Mouse (Mus musculus) kidney, embryonic 14.5 days (tissue): Measurements from ENCODE around the gene Clpx. TPM values are rescaled to one million over a fixed set of nuclear protein-coding genes. Genes with fewer than 3 reads are reported as not detected.
"Not testable (repeated sequence)": the region's sequence is repeated elsewhere in the genome, so short reads cannot be mapped to it uniquely, and the experiment has no call there.

Experiments used
- ATAC-seq: fragments of 200-750 bp; cut with Nextera tagmentation; 2 replicates; pipeline ENCODE4 v1.8.0; 2017; ENCODE audit warnings: moderate number of reproducible peaks, mild to moderate bottlenecking, moderate TSS enrichment, moderate library complexity; ENCODE audit not compliant: low FRiP score, low TSS enrichment
- H3K27ac ChIP-seq: fragments of 300-500 bp; sonication (generic); 2 replicates; pipeline ENCODE4 v1.5.1; 2014; ENCODE audit warnings: low read depth, mild to moderate bottlenecking, low read length, moderate library complexity, mixed read lengths
- H3K27me3 ChIP-seq: fragments of 300-500 bp; sonication (generic); 2 replicates; pipeline ENCODE4 v1.6.1; 2014; ENCODE audit warnings: mild to moderate bottlenecking, low read length; ENCODE audit not compliant: control insufficient read depth, insufficient read depth
- H3K36me3 ChIP-seq: fragments of 300-500 bp; sonication (generic); 2 replicates; pipeline ENCODE4 v1.6.1; 2014; ENCODE audit warnings: low read length, mixed read lengths; ENCODE audit not compliant: control insufficient read depth, insufficient read depth
- H3K4me1 ChIP-seq: fragments of 300-500 bp; sonication (generic); 2 replicates; pipeline ENCODE4 v1.6.1; 2014; ENCODE audit warnings: low read length, mixed read lengths; ENCODE audit not compliant: control insufficient read depth, insufficient read depth
- H3K4me2 ChIP-seq: fragments of 300-500 bp; sonication (generic); replicated peaks from 2 replicates; pipeline ENCODE4 v1.6.1; 2014; ENCODE audit warnings: low read depth, mild to moderate bottlenecking, low read length
- H3K4me3 ChIP-seq: fragments of 300-500 bp; sonication (generic); 2 replicates; pipeline ENCODE4 v1.5.1; 2014; ENCODE audit warnings: mild to moderate bottlenecking, low read length
- H3K9ac ChIP-seq: fragments of 300-500 bp; sonication (generic); 2 replicates; pipeline ENCODE4 v1.6.1; 2014; ENCODE audit warnings: low read depth, mild to moderate bottlenecking, low read length, moderate library complexity
- H3K9me3 ChIP-seq: fragments of 300-500 bp; sonication (generic); 2 replicates; pipeline ENCODE4 v1.6.1; 2016; ENCODE audit warnings: low read length; ENCODE audit not compliant: control insufficient read depth
- WGBS: fragments of 180-500 bp; shearing (Covaris S2); extraction: QIAGEN DNeasy Blood & Tissue Kit; methylation state at CpG from one replicate; pipeline ENCODE4 v1.1.7; 2014; 5-methylcytosine and 5-hydroxymethylcytosine counted together
- polyA plus RNA-seq: library from polyadenylated mRNA; unstranded; fragments of >200 nt; fragmentation: Nextera tagmentation; extraction: Ambion mirVana; gene quantifications from 2 replicates; pipeline ENCODE4 v1.2.1, GENCODE M21; 2014

Clpx gene
- polyA plus RNA-seq, 1 experiment from 2014 or later = 51.1 TPM

DNA sequence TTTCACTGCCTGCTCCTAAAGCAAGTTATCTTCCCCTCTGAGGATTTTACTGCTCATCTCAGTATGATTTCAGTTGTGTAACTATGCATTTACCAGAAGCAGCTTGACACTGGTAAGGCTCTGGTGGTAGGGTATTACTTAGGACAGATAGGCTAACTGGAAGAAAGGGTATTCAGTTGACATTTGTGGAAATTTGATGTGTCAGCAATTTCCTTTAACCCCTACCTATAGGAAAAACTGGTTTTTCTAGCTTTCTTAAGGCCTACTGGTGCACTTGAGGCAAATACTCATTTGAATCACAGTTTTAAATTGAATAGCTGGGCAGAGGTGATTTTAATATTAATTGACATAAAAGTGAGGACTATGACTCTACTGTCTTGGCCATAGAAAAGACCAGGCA, 31.9 kb downstream of the Clpx start:
- ATAC-seq = no peak
- Histone ChIP-seq H3K4me1 (no peaks in the 10 kb centered on the region), H3K4me3 (no peak overlapping the region), H3K27ac (no peak overlapping the region), H3K36me3 (peaks cover 66% of the 10 kb centered on the region), H3K27me3 (no peaks in the 10 kb centered on the region), H3K9me3 (no peaks in the 10 kb centered on the region), H3K4me2 (no peak overlapping the region), H3K9ac (no peak overlapping the region)

DNA sequence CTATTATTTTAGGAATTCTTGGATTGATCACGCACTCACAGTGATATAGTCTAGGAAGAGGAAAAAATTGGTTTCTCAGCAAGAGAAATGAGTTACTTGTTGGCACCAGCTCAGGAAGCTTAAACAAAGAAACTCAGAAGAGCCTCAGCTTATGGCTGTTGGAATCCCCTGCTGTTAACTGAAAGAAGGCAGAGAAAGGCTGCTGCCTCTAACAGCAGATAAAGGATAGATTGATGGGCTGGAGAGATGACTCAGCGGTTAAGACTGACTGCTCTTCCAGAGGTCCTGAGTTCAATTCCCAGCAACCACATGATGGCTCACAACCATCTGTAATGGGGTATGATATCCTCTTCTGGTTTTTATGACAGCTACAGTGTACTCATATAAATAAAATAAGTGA, 33.3 kb downstream of the Clpx start:
- Histone ChIP-seq H3K27me3 (no peaks in the 10 kb centered on the region), H3K4me3 (no peak overlapping the region), H3K9me3 (no peaks in the 10 kb centered on the region), H3K36me3 (peaks cover 56% of the 10 kb centered on the region), H3K4me2 (no peak overlapping the region), H3K9ac (no peak overlapping the region), H3K4me1 (no peaks in the 10 kb centered on the region), H3K27ac (no peak overlapping the region)
- no peak for ATAC-seq
- WGBS = 88% methylated on average over 2 of the region's 2 CpGs

DNA sequence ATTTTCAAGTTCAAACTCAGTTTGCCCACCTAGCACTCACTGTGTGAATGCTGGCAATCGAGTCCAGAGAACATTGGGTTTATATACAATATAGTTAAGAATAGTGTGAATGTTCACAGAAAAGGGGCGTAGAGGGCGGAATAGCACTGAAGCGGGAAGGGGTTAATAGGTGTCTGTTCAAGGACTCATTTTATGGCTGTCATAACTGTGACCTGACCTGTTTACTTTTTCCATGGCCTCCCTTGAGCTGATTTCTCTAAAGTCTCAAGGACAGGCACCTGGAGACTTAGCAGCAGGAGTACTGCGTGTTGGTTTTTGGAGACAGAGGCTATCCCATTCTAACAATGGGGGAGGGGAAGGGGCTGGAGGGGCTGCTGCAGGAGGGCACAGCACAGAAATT, 39.9 kb downstream of the Clpx start:
- no peak for ATAC-seq
- H3K4me1 ChIP-seq = no peaks in the 10 kb centered on the region
- no peak overlapping the region for H3K4me3 ChIP-seq
- H3K36me3 ChIP-seq = peaks cover 13% of the 10 kb centered on the region
- H3K27ac ChIP-seq = no peak overlapping the region
- no peaks in the 10 kb centered on the region for H3K9me3 ChIP-seq
- H3K27me3 ChIP-seq = no peaks in the 10 kb centered on the region
- H3K9ac ChIP-seq = no peak overlapping the region
- WGBS = 78% methylated on average over 5 of the region's 5 CpGs
- no peak overlapping the region for H3K4me2 ChIP-seq

DNA sequence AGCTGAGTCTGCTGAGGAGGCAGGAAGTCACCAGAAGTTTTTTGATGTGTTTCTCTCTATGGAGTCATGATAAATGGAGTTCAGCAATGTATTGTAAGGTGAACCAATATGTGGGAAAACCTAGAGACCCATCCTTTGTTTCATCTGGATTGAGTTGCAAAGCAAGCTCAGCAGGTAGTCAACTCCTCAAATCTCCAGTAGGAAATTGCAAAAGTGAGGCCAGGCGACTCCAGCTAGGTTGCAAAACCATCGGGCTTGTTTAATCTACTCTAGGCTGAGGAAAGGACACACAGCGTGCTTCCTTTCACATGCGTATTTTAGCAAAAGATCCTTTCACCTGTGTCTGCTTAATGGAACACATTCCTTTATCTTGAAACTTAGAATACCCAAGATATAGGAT, 45.1 kb downstream of the Clpx start:
- H3K36me3 ChIP-seq = no peaks in the 10 kb centered on the region
- H3K27me3 ChIP-seq = no peaks in the 10 kb centered on the region
- ATAC-seq = no peak
- no peaks in the 10 kb centered on the region for H3K4me1 ChIP-seq
- no peak overlapping the region for H3K4me3 ChIP-seq
- no peak overlapping the region for H3K4me2 ChIP-seq
- peaks cover 3% of the 10 kb centered on the region; the same call in 1 of the 2 replicates for H3K9me3 ChIP-seq
- H3K9ac ChIP-seq = no peak overlapping the region
- no peak overlapping the region for H3K27ac ChIP-seq
- WGBS = 87% methylated on average over 4 of the region's 4 CpGs

DNA sequence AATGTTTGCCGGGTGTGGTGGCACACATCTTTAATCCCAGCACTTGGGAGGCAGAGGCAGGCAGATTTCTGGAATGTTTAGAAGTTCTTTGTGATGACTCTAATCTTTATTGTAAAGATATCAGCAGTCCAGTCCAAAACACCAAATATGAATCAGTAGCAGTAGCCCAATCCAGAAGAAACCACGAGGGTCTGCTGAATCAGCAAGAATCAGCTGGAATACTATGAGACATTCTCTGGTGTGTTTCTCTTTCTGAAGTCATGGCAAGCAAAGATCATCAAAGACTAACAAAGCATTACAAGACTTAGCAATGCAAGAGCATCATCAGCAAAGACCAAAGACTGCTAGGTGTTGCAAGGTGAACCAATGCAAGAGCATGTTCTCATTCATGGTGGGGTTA, 46.4 kb downstream of the Clpx start:
- Histone ChIP-seq H3K9me3 (peaks cover 8% of the 10 kb centered on the region; the same call in 1 of the 2 replicates), H3K27me3 (no peaks in the 10 kb centered on the region), H3K36me3 (no peaks in the 10 kb centered on the region), H3K27ac (no peak overlapping the region), H3K4me3 (no peak overlapping the region), H3K4me1 (no peaks in the 10 kb centered on the region), H3K4me2 (no peak overlapping the region), H3K9ac (no peak overlapping the region)
- WGBS = 82% methylated on average over 2 of the region's 2 CpGs
- no peak for ATAC-seq

DNA sequence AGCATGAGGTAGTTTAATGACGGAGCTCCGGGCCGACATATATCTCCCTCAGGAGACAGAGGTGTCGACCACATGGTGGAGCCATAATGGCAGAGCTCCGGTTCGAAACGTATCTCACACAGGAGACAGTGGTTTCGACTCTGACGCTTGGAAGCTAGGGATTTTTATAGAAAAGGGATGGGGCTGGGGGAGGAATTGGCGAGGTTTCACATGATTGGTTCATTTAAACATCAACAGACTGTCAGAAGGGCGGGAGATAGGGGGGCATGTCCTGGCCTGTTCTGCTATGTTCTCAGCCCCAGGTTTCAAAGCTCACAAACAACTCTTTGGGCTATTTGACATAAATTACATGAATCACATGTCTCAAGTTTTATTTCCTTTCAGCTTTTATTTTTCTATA, 51.4 kb downstream of the Clpx start:
- WGBS = 76% methylated on average over 11 of the region's 11 CpGs
- not testable (repeated sequence) for ATAC-seq, H3K36me3 ChIP-seq, H3K27me3 ChIP-seq, H3K9me3 ChIP-seq
- peak overlapping the region; percentile 78 for H3K4me3 ChIP-seq
- H3K27ac ChIP-seq = peak overlapping the region; percentile 94
- H3K9ac ChIP-seq = peak overlapping the region; percentile 83; the same call in 1 of the 2 replicates
- H3K4me2 ChIP-seq = peak overlapping the region; percentile 73
- peaks cover 11% of the 10 kb centered on the region for H3K4me1 ChIP-seq

DNA sequence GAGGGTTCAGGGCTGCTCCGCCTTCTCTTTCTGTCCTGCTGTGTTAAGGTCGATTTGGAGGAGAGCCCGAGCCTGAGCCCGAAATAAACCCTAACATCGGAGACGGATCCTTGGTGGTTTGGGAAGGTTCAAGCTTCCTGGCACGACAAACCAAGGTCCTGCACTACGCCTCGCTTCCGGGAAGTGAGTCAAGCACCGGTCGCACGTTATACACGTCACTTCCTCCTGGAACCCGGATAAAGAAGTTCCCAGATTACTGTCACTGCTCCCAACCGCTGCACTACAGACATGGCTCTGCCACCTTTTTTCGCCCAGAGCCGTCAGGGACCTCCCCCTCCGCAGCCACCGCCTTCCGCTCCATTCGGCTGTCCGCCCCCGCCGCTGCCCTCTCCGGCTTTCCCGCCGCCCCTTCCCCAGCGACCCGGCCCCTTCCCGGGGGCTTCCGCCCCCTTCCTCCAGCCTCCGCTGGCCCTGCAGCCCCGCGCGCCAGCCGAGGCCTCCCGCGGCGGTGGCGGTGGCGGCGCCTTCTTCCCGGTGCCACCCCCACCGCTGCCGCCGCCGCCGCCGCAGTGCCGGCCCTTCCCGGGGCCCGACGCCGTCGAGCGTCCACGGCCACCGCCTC, 51.9 kb downstream of the Clpx start, which contains the start of gene Pdcd7:
Gene Pdcd7 (plus strand): TSS at position 251 of the 622 bp plus-strand sequence.
- Histone ChIP-seq H3K9ac (peak within 1 kb of the TSS; percentile 83), H3K27ac (peak within 1 kb of the TSS; percentile 94), H3K27me3 (no peaks in the 10 kb centered on the region), H3K9me3 (peaks cover 4% of the 10 kb centered on the region; the same call in 1 of the 2 replicates), H3K4me1 (peaks cover 13% of the 10 kb centered on the region), H3K4me3 (peak within 1 kb of the TSS; percentile 78), H3K36me3 (no peaks in the 10 kb centered on the region), H3K4me2 (peak within 1 kb of the TSS; percentile 73)
- ATAC-seq = peak; percentile 93
- under 1% methylated on average over 38 of the region's 59 CpGs for WGBS

DNA sequence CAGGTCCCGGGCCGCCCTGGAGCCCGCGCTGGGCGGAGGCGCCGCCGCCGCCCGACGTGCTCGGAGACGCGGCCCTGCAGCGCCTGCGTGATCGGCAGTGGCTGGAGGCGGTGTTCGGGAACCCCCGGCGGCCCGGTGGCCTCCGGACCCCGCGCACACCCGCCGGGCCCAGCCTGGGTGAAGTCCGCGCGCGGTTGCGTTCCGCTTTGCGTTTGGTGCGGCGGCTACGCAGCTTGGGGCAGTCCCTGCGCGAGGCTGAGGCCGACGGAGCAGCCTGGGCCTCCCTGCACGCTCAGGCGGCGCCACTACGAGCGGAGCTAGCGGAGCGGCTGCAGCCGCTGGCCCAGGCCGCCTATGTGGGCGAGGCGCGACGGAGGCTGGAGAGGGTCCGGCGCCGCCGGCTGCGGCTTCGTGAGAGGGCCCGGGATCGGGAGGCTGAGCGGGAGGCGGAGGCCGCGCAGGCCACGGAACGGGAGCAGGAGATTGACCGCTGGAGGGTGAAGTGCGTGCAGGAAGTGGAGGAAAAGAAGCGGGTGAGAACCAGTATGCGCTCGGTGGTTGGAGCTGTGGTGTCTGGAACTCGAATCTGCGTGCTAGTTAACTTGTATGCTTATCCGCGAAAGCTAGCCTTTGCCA, 52.5 kb downstream of the Clpx start:
- Histone ChIP-seq H3K9ac (peak overlapping the region; percentile 83), H3K27ac (peak overlapping the region; percentile 94), H3K4me3 (peak overlapping the region; percentile 78), H3K9me3 (peaks cover 4% of the 10 kb centered on the region; the same call in 1 of the 2 replicates), H3K4me1 (peaks cover 14% of the 10 kb centered on the region), H3K4me2 (peak overlapping the region; percentile 73), H3K27me3 (no peaks in the 10 kb centered on the region), H3K36me3 (no peaks in the 10 kb centered on the region)
- WGBS = under 1% methylated on average over 72 of the region's 77 CpGs
- peak; percentile 79 for ATAC-seq

DNA sequence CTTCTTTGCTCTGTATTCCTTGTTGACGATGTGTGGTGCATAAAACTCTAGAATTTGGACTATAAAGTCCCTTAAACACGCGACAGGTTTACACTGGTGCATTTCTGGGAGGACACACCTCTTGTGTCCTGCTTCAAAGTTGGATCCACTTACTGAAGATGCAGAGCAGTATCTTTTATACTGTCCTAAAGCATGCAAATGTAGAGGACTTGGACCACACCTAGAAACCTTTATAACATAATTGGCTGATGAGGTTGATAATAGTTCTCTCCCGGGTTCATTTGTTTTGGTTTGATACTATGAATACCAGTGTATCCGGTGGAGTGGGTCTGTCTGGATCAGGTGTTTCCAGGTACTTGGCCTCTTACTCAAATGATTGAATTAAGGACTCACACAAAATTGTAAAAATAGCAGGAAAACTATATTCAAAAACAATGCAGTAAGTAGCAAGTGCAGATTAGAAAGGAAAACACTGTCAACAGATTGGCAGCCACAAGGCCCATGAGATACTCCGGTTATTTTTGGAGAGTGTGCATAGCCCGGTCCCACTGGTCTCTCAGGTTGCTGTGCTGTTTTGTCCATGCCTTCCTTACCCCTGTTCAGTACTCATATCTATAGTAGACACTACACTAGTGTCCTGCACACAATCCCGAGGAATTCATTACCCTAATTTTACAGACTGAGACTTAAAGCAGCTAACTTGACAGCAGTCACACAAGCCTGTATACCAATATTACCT, 53.2 kb downstream of the Clpx start:
- Histone ChIP-seq H3K27me3 (no peaks in the 10 kb centered on the region), H3K36me3 (no peaks in the 10 kb centered on the region), H3K9me3 (peaks cover 4% of the 10 kb centered on the region; the same call in 1 of the 2 replicates), H3K4me3 (peak overlapping the region; percentile 78), H3K4me1 (peaks cover 14% of the 10 kb centered on the region), H3K27ac (peak overlapping the region; percentile 94), H3K4me2 (peak overlapping the region; percentile 73), H3K9ac (peak overlapping the region; percentile 83)
- WGBS = 45% methylated on average over 8 of the region's 8 CpGs
- ATAC-seq = no peak
